ENCODE assay signal across 11 mouse cellular contexts in genomic region chr6:72714250-72714649, GRCm38 (mm10).
DNase-seq lines count a peak whose midpoint lies in the region; ATAC-seq and TF ChIP-seq lines count a peak whose summit lies in the region.
"Had no signal": no experiment of that assay in that cellular context is flagged by ENCODE, and none has a peak within 500 bp of the region (broad histone marks: within the 10 kb centered on the region; RNA-seq: fewer than 3 reads in every experiment).

No protein-coding gene starts in this region.

- no peaks in the 10 kb centered on the region for H3K9me3 ChIP-seq in kidney, postnatal 0 days (replicated peaks; ENCODE audit: low read length)
- H3K9me3 ChIP-seq in hindbrain, embryonic 15.5 days: no peaks in the 10 kb centered on the region

- peak overlapping the region; percentile 16; the same call in 1 of the 2 replicates for H3K27ac ChIP-seq in gastrocnemius, adult 2 months
- peak overlapping the region; percentile 10; the same call in 1 of the 2 replicates for H3K27ac ChIP-seq in kidney, postnatal 0 days
- 0 out of 2 replicates have a peak overlapping the region, but pooled peaks have one; percentile 6 for H3K27ac ChIP-seq in hindbrain, embryonic 15.5 days (replicated peaks)
- no peak overlapping the region for H3K27ac ChIP-seq in layer of hippocampus, adult 2 months
- H3K27ac ChIP-seq: liver, embryonic 14.5 days; macrophage had no signal

- no peak for DNase-seq in gastrocnemius, adult 2 months
- no peak for DNase-seq in gastrocnemius, adult 18-20 months (ENCODE audit: low spot score)
- DNase-seq in kidney, postnatal 0 days (ENCODE audit: low spot score): peak; percentile 87
- DNase-seq in kidney, postnatal 25 days: no peak
- DNase-seq in retina, embryonic 14.5 days (ENCODE audit: low spot score): peak; percentile 65
- DNase-seq in right cerebral cortex, adult 18-20 months: no peak
- DNase-seq in layer of hippocampus, adult 2 months (ENCODE audit: low spot score in 2 of 2): no peak

- WGBS in kidney, postnatal 0 days: 24% methylated on average over 9 of the region's 9 CpGs
- 35% methylated on average over 9 of the region's 9 CpGs for WGBS in hindbrain, embryonic 15.5 days

- H3K36me3 ChIP-seq in kidney, postnatal 0 days (ENCODE audit: insufficient read depth, low read length): no peaks in the 10 kb centered on the region
- no peaks in the 10 kb centered on the region for H3K36me3 ChIP-seq in hindbrain, embryonic 15.5 days

- H3K4me3 ChIP-seq in gastrocnemius, adult 2 months: no peak overlapping the region
- H3K4me3 ChIP-seq in kidney, postnatal 0 days (replicated peaks; ENCODE audit: low read depth, low read length): no peak overlapping the region
- H3K4me3 ChIP-seq in hindbrain, embryonic 15.5 days: no peak overlapping the region
- H3K4me3 ChIP-seq in layer of hippocampus, adult 2 months: no peak overlapping the region

- intact Hi-C loops in gastrocnemius, adult 2 months (cut with DNase I): no loop called here

- no peak for TF ChIP-seq CTCF in gastrocnemius, adult 2 months (IDR thresholded peaks at IDR 0.05)
- TF ChIP-seq CTCF in kidney, postnatal 0 days (IDR thresholded peaks at IDR 0.05; ENCODE audit: low read depth): no peak
- TF ChIP-seq CTCF in layer of hippocampus, adult 2 months (conservative IDR thresholded peaks at IDR 0.05): no peak

- no peak overlapping the region for H3K9ac ChIP-seq in kidney, postnatal 0 days (ENCODE audit: low read depth, low read length)
- no peak overlapping the region for H3K9ac ChIP-seq in hindbrain, embryonic 15.5 days
- H3K9ac ChIP-seq: liver, embryonic 14.5 days had no signal

- peak; percentile 86 for ATAC-seq in kidney, postnatal 0 days (replicated peaks; ENCODE audit: low FRiP score, low read depth)
- no peak for ATAC-seq in hindbrain, embryonic 15.5 days (ENCODE audit: low FRiP score, low read depth)
- ATAC-seq: forebrain, embryonic 14.5 days had no signal

- no peaks in the 10 kb centered on the region for H3K27me3 ChIP-seq in kidney, postnatal 0 days (ENCODE audit: insufficient read depth, low read length)
- H3K27me3 ChIP-seq in hindbrain, embryonic 15.5 days: no peaks in the 10 kb centered on the region

- H3K4me2 ChIP-seq in kidney, postnatal 0 days (ENCODE audit: low read length): no peak overlapping the region
- no peak overlapping the region for H3K4me2 ChIP-seq in hindbrain, embryonic 15.5 days

- peaks cover 26% of the 10 kb centered on the region for H3K4me1 ChIP-seq in kidney, postnatal 0 days (replicated peaks; ENCODE audit: insufficient read depth, low read length)
- H3K4me1 ChIP-seq in hindbrain, embryonic 15.5 days (replicated peaks): peaks cover 34% of the 10 kb centered on the region

Comparison
In these comparisons a context has a peak if more than half of its experiments do, and no peak if none do; other contexts are left out.
1. DNase-seq: peak in kidney, postnatal 0 days (single experiment) and retina, embryonic 14.5 days (single experiment); none in gastrocnemius, adult 2 months (single experiment), gastrocnemius, adult 18-20 months (single experiment), kidney, postnatal 25 days (0 of 2), right cerebral cortex, adult 18-20 months (single experiment) and layer of hippocampus, adult 2 months (0 of 2).